Mouse (Mus musculus) neural tube, embryonic 13.5 days (tissue): ENCODE measurements around the gene Leng8. TPM values are rescaled to one million over a fixed set of nuclear protein-coding genes. Genes with fewer than 3 reads are reported as not detected.

ENCODE experiments used
- ATAC-seq: fragments of 200-750 bp; cut with Nextera tagmentation; 2 replicates; pipeline ENCODE4 v1.8.0; 2017; ENCODE audit warnings: low read depth, mild to moderate bottlenecking, moderate TSS enrichment, moderate library complexity
- H3K27ac ChIP-seq: fragments of 300-500 bp; sonication (generic); replicated peaks from 2 replicates; pipeline ENCODE4 v1.5.1; 2015; ENCODE audit warnings: moderate library complexity, mild to moderate bottlenecking, inconsistent platforms
- H3K27me3 ChIP-seq: fragments of 300-500 bp; sonication (generic); 2 replicates; pipeline ENCODE4 v1.6.1; 2015; ENCODE audit warnings: mild to moderate bottlenecking, inconsistent platforms
- H3K36me3 ChIP-seq: fragments of 300-500 bp; sonication (generic); 2 replicates; pipeline ENCODE4 v1.6.1; 2015; ENCODE audit warnings: mild to moderate bottlenecking, inconsistent platforms
- H3K4me1 ChIP-seq: fragments of 300-500 bp; sonication (generic); replicated peaks from 2 replicates; pipeline ENCODE4 v1.6.1; 2015; ENCODE audit warnings: inconsistent platforms
- H3K4me2 ChIP-seq: fragments of 300-500 bp; sonication (generic); 2 replicates; pipeline ENCODE4 v1.6.1; 2015; ENCODE audit warnings: inconsistent platforms, mild to moderate bottlenecking, moderate library complexity
- H3K4me3 ChIP-seq: fragments of 300-500 bp; sonication (generic); 2 replicates; pipeline ENCODE4 v1.5.1; 2015; ENCODE audit warnings: mild to moderate bottlenecking, inconsistent platforms
- H3K9ac ChIP-seq: fragments of 300-500 bp; sonication (generic); 2 replicates; pipeline ENCODE4 v1.6.1; 2015; ENCODE audit warnings: moderate library complexity, mild to moderate bottlenecking, inconsistent platforms
- H3K9me3 ChIP-seq: fragments of 300-500 bp; sonication (generic); 2 replicates; pipeline ENCODE4 v1.6.1; 2016; ENCODE audit warnings: inconsistent platforms
- WGBS: fragments of 180-500 bp; shearing (Covaris S2); methylation state at CpG from one replicate; pipeline ENCODE4 v1.1.7; 2015; 5-methylcytosine and 5-hydroxymethylcytosine counted together
- polyA plus RNA-seq: library from polyadenylated mRNA; unstranded; fragments of >200 nt; fragmentation: Nextera tagmentation; extraction: Ambion mirVana; gene quantifications from 2 replicates; pipeline ENCODE4 v1.2.1, GENCODE M21; 2015

Leng8 gene
- polyA plus RNA-seq, 1 experiment from 2014 or later: 78.0 TPM

DNA sequence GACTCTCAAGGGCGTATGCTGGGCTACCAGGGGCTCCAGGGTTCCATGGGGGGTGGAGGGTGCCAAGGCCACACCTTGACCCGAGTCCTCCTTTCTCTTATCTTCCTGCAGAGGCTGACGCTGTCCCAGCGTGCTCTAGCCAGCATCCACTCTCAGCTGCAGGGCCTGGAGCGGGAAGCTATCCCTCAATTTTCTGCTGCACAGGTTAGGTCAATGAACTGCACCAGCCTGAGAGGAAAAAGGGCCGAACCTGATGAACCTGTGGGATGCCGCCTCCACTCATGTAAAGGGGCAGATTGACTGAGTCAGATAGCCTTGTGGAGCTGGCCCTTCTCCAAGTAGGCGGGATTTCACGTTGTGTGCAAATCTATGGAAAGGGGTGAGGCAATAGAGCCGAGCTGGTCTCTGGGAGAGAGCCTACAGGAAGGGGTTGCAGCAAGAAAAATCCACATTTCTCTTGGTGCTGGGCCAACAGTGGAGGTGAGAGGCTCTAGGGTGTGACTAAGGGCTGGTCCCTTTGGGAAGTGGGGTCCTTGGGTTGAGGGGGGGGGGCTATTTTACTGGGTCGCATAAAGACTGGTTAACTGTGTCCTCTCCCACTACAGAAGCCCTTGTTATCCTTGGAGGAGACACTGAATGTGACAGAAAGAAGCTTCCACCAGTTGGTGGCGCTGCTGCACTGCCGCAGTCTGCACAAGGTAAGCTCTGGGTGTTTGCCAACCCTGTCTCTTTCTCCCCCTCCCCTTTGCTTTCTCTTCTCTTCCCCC lies 6.0 kb upstream of the Leng8 start:
- H3K9ac ChIP-seq: peak overlapping the region; percentile 57

DNA sequence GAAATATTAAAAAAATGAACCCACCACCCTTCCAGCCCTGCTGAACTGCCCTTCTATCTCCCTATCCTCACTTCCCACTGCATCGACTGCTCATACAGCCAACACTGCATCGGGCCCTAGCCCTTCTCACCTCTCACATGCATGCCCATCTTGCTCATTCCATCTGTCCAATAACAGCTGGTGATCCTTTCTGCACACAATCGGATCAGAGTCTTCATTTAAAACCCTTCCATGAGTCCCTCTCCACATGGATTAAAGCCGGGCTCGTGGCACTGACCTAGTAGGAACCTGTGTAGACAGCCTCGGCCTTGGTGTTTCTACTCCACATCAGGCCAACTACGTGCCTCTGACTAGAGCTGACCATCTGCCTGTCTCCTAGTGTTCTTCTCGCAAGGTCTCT lies 4.9 kb upstream of the Leng8 start:
- WGBS: 90% methylated on average over 8 of the region's 8 CpGs
- H3K4me1 ChIP-seq: peaks cover 47% of the 10 kb centered on the region
- H3K36me3 ChIP-seq: peaks cover 47% of the 10 kb centered on the region
- peak overlapping the region; percentile 57 for H3K9ac ChIP-seq
- H3K27me3 ChIP-seq: no peaks in the 10 kb centered on the region
- peak overlapping the region; percentile 39 for H3K4me2 ChIP-seq
- no peak for ATAC-seq
- peak overlapping the region; percentile 61 for H3K27ac ChIP-seq
- H3K4me3 ChIP-seq: no peak overlapping the region
- H3K9me3 ChIP-seq: no peaks in the 10 kb centered on the region

More for the DNA sequence above, 6.0 kb upstream of the Leng8 start:
- ATAC-seq: peak; percentile 54
- H3K9me3 ChIP-seq: no peaks in the 10 kb centered on the region
- peaks cover 54% of the 10 kb centered on the region for H3K36me3 ChIP-seq
- H3K27ac ChIP-seq: peak overlapping the region; percentile 61
- peaks cover 57% of the 10 kb centered on the region for H3K4me1 ChIP-seq
- H3K4me3 ChIP-seq: no peak overlapping the region
- no peaks in the 10 kb centered on the region for H3K27me3 ChIP-seq
- 34% methylated on average over 13 of the region's 13 CpGs for WGBS
- H3K4me2 ChIP-seq: peak overlapping the region; percentile 39

DNA sequence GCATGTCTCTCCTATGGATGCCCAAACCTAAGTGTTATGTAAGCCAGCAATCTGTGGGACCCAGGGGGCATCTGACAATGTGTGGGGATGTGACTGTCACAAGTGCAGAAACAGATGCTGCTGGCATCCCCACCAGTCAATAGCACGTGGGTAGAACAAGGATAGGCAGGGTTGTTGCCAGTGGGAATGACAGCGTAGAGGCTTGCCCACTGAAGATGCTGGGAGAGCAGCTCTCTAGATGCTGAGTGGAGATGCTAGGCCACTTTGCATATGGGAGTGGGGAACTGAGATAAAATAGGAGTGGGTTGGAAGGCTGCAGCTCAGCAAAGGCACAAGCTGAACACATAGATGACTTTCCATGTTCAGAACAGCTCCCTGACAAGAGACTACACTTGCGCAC lies 4.3 kb upstream of the Leng8 start:
- peaks cover 47% of the 10 kb centered on the region for H3K4me1 ChIP-seq
- H3K4me3 ChIP-seq: no peak overlapping the region
- no peaks in the 10 kb centered on the region for H3K9me3 ChIP-seq
- no peaks in the 10 kb centered on the region for H3K27me3 ChIP-seq
- no peak for ATAC-seq
- 89% methylated on average over 3 of the region's 3 CpGs for WGBS
- no peak overlapping the region for H3K4me2 ChIP-seq
- H3K27ac ChIP-seq: peak overlapping the region; percentile 61; the same call in 1 of the 2 replicates
- H3K9ac ChIP-seq: peak overlapping the region; percentile 57; the same call in 1 of the 2 replicates
- H3K36me3 ChIP-seq: peaks cover 40% of the 10 kb centered on the region

DNA sequence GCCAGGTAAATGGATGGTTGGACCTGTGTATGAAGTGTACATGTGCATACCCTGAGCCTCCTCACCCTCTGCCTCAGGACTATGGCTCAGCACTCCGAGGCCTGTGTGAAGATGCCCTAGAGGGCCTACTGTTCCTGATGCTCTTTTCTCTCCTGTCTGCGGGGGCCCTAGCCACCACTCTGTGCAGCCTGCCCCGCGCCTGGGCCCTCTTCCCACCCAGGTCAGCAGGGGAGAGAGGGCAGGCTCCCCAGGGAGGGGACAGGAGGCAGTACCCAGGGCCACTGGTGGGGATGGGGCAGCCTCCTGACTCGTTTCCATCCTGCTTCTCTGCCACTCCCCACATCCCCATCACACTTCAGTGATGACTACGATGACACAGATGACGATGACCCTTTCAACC lies 3.8 kb upstream of the Leng8 start:
- H3K27ac ChIP-seq: 0 out of 2 replicates have a peak overlapping the region, but pooled peaks have one; percentile 13
- no peak overlapping the region for H3K4me2 ChIP-seq
- no peak for ATAC-seq
- H3K4me3 ChIP-seq: no peak overlapping the region
- H3K27me3 ChIP-seq: no peaks in the 10 kb centered on the region
- 87% methylated on average over 7 of the region's 7 CpGs for WGBS
- H3K9ac ChIP-seq: peak overlapping the region; percentile 57
- no peaks in the 10 kb centered on the region for H3K9me3 ChIP-seq
- peaks cover 36% of the 10 kb centered on the region for H3K36me3 ChIP-seq
- H3K4me1 ChIP-seq: peaks cover 50% of the 10 kb centered on the region

DNA sequence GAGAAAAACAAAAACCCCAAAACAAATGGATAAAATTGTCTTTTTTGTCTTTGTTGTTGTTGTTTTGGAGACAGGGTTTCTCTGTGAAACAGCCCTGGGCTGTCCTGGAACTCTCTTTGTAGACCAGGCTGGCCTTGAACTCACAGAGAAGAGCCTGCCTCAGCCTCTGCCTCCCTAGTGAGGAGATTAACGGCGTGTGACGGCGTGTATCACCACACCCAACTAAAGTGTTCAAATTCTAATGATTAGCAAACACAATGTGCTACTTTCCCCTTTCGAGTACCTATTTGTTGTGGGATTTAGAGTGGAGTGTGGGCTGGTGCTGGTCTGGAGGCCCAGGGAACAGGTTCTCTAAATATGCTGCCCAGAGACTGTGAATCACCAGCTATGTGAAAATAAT lies 1.9 kb upstream of the Leng8 start:
- H3K4me2 ChIP-seq: no peak overlapping the region
- no peaks in the 10 kb centered on the region for H3K27me3 ChIP-seq
- 86% methylated on average over 5 of the region's 5 CpGs for WGBS
- peaks cover 36% of the 10 kb centered on the region for H3K36me3 ChIP-seq
- ATAC-seq: no peak
- no peak overlapping the region for H3K4me3 ChIP-seq
- H3K4me1 ChIP-seq: peaks cover 51% of the 10 kb centered on the region
- 0 out of 2 replicates have a peak overlapping the region, but pooled peaks have one; percentile 38 for H3K9ac ChIP-seq
- no peaks in the 10 kb centered on the region for H3K9me3 ChIP-seq
- H3K27ac ChIP-seq: 0 out of 2 replicates have a peak overlapping the region, but pooled peaks have one; percentile 28

DNA sequence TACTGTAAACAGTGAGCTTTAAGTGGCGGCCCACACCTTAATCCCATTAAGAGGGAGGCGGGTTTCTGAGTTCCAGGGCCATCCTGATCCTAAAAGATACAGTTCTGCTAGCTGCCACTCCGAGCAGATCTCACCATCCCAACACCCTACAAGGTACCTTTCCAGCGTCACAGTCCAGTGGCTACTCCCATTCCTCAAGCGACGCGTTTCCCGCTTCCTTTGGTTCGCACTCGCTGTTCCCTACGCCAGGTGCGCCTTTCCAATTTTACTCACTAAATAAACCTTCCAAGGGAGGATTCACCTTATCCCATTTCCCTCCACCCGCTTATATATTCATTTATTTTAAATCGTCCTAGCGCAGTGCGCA lies 452 bp upstream of the Leng8 start:
- Histone ChIP-seq H3K9me3 (no peaks in the 10 kb centered on the region), H3K9ac (peak overlapping the region; percentile 68), H3K4me3 (peak overlapping the region; percentile 81), H3K4me2 (peak overlapping the region; percentile 89), H3K36me3 (peaks cover 51% of the 10 kb centered on the region), H3K27ac (peak overlapping the region; percentile 85), H3K4me1 (peaks cover 38% of the 10 kb centered on the region), H3K27me3 (no peaks in the 10 kb centered on the region)
- under 1% methylated on average over 16 of the region's 16 CpGs for WGBS
- ATAC-seq: peak; percentile 34

DNA sequence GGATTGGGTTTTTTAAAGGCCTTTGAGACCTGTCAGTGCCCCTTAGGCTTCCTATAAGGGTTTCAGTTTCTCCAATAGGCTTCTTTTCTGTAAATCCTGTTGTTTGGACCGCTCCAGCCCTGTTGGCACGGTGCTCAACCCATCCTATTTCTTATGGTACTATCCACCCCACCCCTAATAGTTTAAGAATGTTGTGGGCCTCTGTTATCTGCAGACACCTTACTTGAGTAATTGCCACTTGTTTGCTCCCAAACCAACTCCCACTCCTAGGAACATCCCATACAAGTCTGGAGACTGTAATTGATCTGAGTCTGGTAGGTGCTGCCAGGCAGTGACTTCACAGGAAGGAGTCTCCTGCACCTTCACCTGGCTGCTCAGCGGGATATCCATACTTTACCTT lies 907 bp downstream of the Leng8 start:
- 54% methylated on average over 3 of the region's 3 CpGs for WGBS
- ATAC-seq: no peak
- H3K27ac ChIP-seq: peak overlapping the region; percentile 97

DNA sequence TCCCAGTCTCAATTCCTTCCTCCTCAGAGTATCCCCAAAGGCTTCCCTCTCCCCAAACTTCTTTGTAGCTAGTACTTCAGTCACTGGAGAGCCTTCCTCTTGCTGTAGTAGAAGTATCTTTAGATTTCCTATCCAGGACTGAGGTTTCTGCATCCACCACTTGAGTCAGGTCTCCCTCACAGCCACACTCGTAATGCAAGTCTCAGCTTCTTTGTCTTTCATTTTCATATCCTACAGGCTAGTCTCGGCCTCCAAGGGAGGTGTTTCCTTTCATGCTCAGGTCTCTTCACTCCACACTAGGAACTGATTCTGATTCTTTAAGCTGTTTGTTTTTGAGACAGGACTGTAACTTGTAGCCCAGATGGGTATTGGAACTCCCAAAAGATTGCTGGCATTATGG lies 1.3 kb downstream of the Leng8 start:
- ATAC-seq: no peak
- peak overlapping the region; percentile 82 for H3K9ac ChIP-seq
- WGBS: 83% methylated on average over 2 of the region's 2 CpGs
- no peaks in the 10 kb centered on the region for H3K9me3 ChIP-seq
- peaks cover 26% of the 10 kb centered on the region for H3K4me1 ChIP-seq
- peak overlapping the region; percentile 81 for H3K4me3 ChIP-seq
- H3K27ac ChIP-seq: no peak overlapping the region
- H3K4me2 ChIP-seq: peak overlapping the region; percentile 89
- H3K27me3 ChIP-seq: no peaks in the 10 kb centered on the region
- H3K36me3 ChIP-seq: peaks cover 57% of the 10 kb centered on the region

More for the DNA sequence above, 907 bp downstream of the Leng8 start:
- Histone ChIP-seq H3K36me3 (peaks cover 57% of the 10 kb centered on the region), H3K4me3 (peak overlapping the region; percentile 81), H3K9ac (peak overlapping the region; percentile 82), H3K4me2 (peak overlapping the region; percentile 89), H3K9me3 (no peaks in the 10 kb centered on the region), H3K4me1 (peaks cover 26% of the 10 kb centered on the region), H3K27me3 (no peaks in the 10 kb centered on the region)

DNA sequence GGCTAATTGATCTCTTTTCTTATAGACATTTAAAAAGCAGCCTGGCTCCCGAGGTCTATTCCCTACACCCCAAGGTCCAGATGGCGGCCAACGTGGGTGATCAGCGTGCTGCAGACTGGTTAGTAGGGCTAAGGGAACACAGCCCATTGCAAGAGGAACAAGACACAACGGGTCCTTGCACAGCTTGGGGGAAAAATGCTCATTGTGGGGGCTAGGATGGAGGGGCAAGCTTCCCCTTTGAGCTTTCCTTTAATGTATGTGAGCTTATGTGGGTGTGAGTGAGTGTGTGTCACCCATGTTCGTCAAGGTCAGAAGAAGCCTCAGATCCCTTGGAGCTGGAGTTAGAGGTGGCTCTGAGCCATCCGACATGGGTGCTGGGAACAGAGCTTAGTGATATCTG lies 1.8 kb downstream of the Leng8 start:
- Histone ChIP-seq H3K27me3 (no peaks in the 10 kb centered on the region), H3K4me1 (peaks cover 26% of the 10 kb centered on the region), H3K9me3 (no peaks in the 10 kb centered on the region), H3K4me2 (peak overlapping the region; percentile 89), H3K4me3 (peak overlapping the region; percentile 81; the same call in 1 of the 2 replicates), H3K36me3 (peaks cover 57% of the 10 kb centered on the region), H3K27ac (no peak overlapping the region), H3K9ac (0 out of 2 replicates have a peak overlapping the region, but pooled peaks have one; percentile 82)
- ATAC-seq: no peak
- WGBS: 91% methylated on average over 7 of the region's 7 CpGs

DNA sequence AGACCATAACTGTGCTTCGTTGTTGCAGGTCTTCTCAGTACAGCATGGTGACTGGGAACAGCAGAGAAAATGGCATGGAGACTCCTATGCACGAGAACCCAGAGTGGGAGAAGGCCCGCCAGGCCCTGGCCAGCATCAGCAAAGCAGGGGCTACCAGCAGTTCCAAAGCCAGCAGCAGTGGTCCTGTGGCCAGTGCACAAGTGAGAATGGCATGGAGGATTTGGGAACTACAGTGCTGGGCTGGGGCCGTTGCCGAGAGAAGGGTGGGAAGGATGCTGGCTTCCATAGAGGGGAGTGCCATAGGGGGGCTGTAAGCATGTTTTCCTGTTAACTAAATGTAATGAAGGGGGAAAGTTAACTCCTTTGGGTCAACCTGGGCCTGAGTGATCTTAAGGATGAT lies 2.6 kb downstream of the Leng8 start:
- ATAC-seq: no peak
- peaks cover 26% of the 10 kb centered on the region for H3K4me1 ChIP-seq
- H3K27ac ChIP-seq: no peak overlapping the region
- no peak overlapping the region for H3K4me2 ChIP-seq
- WGBS: 95% methylated on average over 5 of the region's 5 CpGs
- H3K9ac ChIP-seq: no peak overlapping the region
- H3K27me3 ChIP-seq: no peaks in the 10 kb centered on the region
- H3K9me3 ChIP-seq: no peaks in the 10 kb centered on the region
- H3K4me3 ChIP-seq: no peak overlapping the region
- H3K36me3 ChIP-seq: peaks cover 61% of the 10 kb centered on the region

DNA sequence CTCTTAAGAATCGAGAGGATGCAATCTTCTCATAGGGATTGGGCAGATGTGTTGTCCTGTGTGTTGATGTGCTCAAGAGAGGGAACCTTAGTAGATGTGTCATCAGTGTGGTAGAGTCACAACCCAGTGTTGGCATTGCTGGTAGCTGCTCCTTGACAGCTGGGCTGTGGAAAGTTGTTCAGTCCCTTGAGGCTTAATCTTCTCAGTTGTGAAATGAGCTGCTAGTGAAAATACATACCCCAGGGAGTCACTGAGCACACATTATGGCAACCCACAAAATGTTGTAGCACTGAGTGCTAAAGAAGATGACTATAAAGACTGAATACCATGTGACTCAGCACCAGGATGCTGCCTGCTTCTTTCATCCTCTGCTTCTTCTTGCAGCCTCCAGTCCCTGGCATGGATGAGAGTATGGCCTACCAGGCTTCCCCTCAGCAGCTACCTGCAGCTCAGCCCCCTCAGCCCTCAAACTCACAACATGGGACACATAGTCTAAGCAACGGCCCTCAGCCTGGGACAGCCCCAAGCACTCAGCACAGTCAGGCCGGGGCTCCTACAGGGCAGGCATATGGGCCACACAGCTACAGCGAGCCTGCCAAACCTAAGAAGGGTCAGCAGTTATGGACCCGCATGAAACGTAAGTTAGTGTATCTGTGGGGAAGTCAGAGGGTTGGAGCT lies 4.9 kb downstream of the Leng8 start:
- 96% methylated on average over 6 of the region's 6 CpGs for WGBS
- no peak overlapping the region for H3K9ac ChIP-seq
- no peak overlapping the region for H3K4me2 ChIP-seq
- peaks cover 14% of the 10 kb centered on the region for H3K4me1 ChIP-seq
- no peaks in the 10 kb centered on the region for H3K9me3 ChIP-seq
- peaks cover 84% of the 10 kb centered on the region for H3K36me3 ChIP-seq
- no peaks in the 10 kb centered on the region for H3K27me3 ChIP-seq
- H3K27ac ChIP-seq: no peak overlapping the region
- no peak overlapping the region for H3K4me3 ChIP-seq
- no peak for ATAC-seq

DNA sequence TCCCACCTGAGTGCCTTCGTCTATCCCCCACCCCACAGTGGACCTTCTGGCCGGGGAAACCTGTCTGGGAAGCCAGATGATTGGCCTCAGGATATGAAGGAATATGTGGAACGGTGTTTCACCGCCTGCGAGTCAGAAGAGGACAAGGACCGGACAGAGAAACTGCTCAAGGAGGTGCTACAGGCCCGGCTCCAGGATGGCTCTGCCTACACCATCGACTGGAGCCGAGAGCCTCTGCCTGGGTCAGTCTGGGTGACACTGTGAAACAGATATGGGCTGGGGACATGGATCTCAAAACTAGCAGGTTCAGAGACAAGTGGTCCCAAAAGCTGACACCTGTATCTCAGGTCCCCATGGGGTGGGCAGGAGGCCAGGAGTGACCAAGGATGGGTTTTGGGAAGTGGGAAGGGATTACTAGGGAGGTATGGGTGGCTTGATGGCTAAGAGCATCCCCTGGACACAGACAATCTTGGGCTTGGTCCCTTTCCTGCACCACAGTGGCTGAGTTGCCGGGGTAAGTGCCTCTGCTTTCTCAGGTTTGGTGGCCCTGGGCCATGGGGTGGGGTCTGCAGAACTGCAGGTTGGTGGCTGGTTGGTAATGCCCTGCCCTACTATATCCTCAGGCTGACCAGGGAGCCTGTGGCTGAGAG lies 6.1 kb downstream of the Leng8 start:
- ATAC-seq: no peak
- Histone ChIP-seq H3K27ac (no peak overlapping the region), H3K27me3 (no peaks in the 10 kb centered on the region), H3K9ac (no peak overlapping the region), H3K4me2 (no peak overlapping the region), H3K4me1 (peaks cover 14% of the 10 kb centered on the region), H3K36me3 (peaks cover 95% of the 10 kb centered on the region), H3K4me3 (no peak overlapping the region), H3K9me3 (no peaks in the 10 kb centered on the region)
- 94% methylated on average over 10 of the region's 10 CpGs for WGBS
